26 mouse cellular contexts compared by ENCODE assay signal in genomic region chr16:38395060-38395730, GRCm38 (mm10). TPM values are rescaled to one million over a fixed set of nuclear protein-coding genes. Genes with fewer than 3 reads are reported as not detected.
DNase-seq lines count a peak whose midpoint lies in the region; ATAC-seq and TF ChIP-seq lines count a peak whose summit lies in the region.
"Had no signal": no experiment of that assay in that cellular context is flagged by ENCODE, and none has a peak within 500 bp of the region (broad histone marks: within the 10 kb centered on the region; RNA-seq: fewer than 3 reads in every experiment).

No protein-coding gene starts in this region.

- no peaks in the 10 kb centered on the region for H3K36me3 ChIP-seq in kidney, adult 2 months (ENCODE audit: control insufficient read depth, insufficient read depth, low read length)
- H3K36me3 ChIP-seq: forebrain, embryonic 12.5 days; hindbrain, embryonic 10.5 days; limb, embryonic 13.5 days; neural tube, embryonic 12.5 days had no signal

- ATAC-seq in granulocyte monocyte progenitor cell, adult 5-6 weeks (replicated peaks; ENCODE audit: poor library complexity, severe bottlenecking) = peak; percentile 39
- ATAC-seq in neutrophil, adult 5-6 weeks (ENCODE audit: extremely low read depth, insufficient number of reproducible peaks, low FRiP score, poor library complexity, severe bottlenecking) = peak; percentile 20; the same call in 1 of the 2 replicates
- ATAC-seq: hindbrain, postnatal 0 days had no signal

- no peak overlapping the region for H3K4me3 ChIP-seq in kidney, adult 2 months (ENCODE audit: insufficient read depth, low read depth, low read length)
- H3K4me3 ChIP-seq: forebrain, embryonic 12.5 days; hindbrain, embryonic 10.5 days; limb, embryonic 13.5 days; neural tube, embryonic 12.5 days had no signal

- peaks cover 11% of the 10 kb centered on the region; the same call in 1 of the 2 replicates for H3K4me1 ChIP-seq in kidney, adult 2 months (ENCODE audit: control insufficient read depth, insufficient read depth, low read length)

- H3K27ac ChIP-seq in kidney, adult 2 months (ENCODE audit: insufficient read depth, low read depth, low read length) = no peak overlapping the region
- H3K27ac ChIP-seq: forebrain, embryonic 12.5 days; hindbrain, embryonic 10.5 days; hindbrain, postnatal 0 days; kidney, postnatal 0 days; limb, embryonic 13.5 days; liver, embryonic 14.5 days; neural tube, embryonic 12.5 days had no signal

- no peaks in the 10 kb centered on the region for H3K27me3 ChIP-seq in kidney, adult 2 months (replicated peaks; ENCODE audit: control insufficient read depth, insufficient read depth, low read length)
- H3K27me3 ChIP-seq: forebrain, embryonic 12.5 days; limb, embryonic 13.5 days; neural tube, embryonic 12.5 days had no signal

- 57% methylated on average over 6 of the region's 6 CpGs for WGBS in kidney, adult 2 months

- peak; percentile 14 for DNase-seq in adrenal gland, adult 2 months
- no peak for DNase-seq in adrenal gland, postnatal 14 days
- DNase-seq in kidney, adult 2 months = peak; percentile 24
- no peak for DNase-seq in kidney, postnatal 14 days
- no peak for DNase-seq in urinary bladder, postnatal 14 days (ENCODE audit: low spot score)
- DNase-seq in urinary bladder, postnatal 10 days (ENCODE audit: low spot score) = no peak
- DNase-seq: cerebellum, postnatal 25 days; gastrocnemius, postnatal 25 days; kidney, adult 11 months; lung, postnatal 10 days; spleen, adult 18-20 months had no signal

- TF ChIP-seq CTCF in kidney, adult 2 months (conservative IDR thresholded peaks at IDR 0.05; ENCODE audit: insufficient read depth, insufficient read length, low read depth, low read length) = no peak

- TF ChIP-seq POLR2A in kidney, adult 2 months (IDR thresholded peaks at IDR 0.05; ENCODE audit: low read depth, low read length) = no peak

RNA-seq across cellular contexts. Expression of gene Popdc2, which starts 33.2 kb away (rescaled TPM):
- total RNA-seq in adrenal gland, adult 2 months (2021) = 1 to 10 TPM; 1.4 to 3.6 TPM
- 2.3 and 2.9 TPM in 2 replicates for polyA plus RNA-seq in adrenal gland, adult 2 months (2012; rRNA removed)
- total RNA-seq in adrenal gland, postnatal 14 days (2021) = 4.7 and 4.9 TPM in 2 replicates
- polyA plus RNA-seq in kidney, adult 2 months (2012; rRNA removed) = 1.5 TPM in 2 replicates
- not detected in 2 replicates for total RNA-seq in granulocyte monocyte progenitor cell, adult 5-6 weeks (2014; fragmentation: Nextera tagmentation)
- total RNA-seq in granulocyte monocyte progenitor cell, adult 5-6 weeks (2017) = not detected in 2 replicates
- total RNA-seq in neutrophil, adult 5-6 weeks (2017) = 0.35 and 1.4 TPM in 2 replicates

RNA-seq across cellular contexts. Expression of gene Pla1a, which starts 37.8 kb away (rescaled TPM):
- total RNA-seq in adrenal gland, adult 2 months (2021) = 10 to 100 TPM; 17.0 to 36.7 TPM
- polyA plus RNA-seq in adrenal gland, adult 2 months (2012; rRNA removed) = 12.3 and 21.0 TPM in 2 replicates
- 21.4 and 27.2 TPM in 2 replicates for total RNA-seq in adrenal gland, postnatal 14 days (2021)
- 26.8 and 27.4 TPM in 2 replicates for polyA plus RNA-seq in kidney, adult 2 months (2012; rRNA removed)
- not detected in 2 replicates for total RNA-seq in granulocyte monocyte progenitor cell, adult 5-6 weeks (2014; fragmentation: Nextera tagmentation)
- total RNA-seq in granulocyte monocyte progenitor cell, adult 5-6 weeks (2017) = not detected in 2 replicates
- 0.47 TPM in 1 of 2 replicates, not detected in the other for total RNA-seq in neutrophil, adult 5-6 weeks (2017)
- polyA plus RNA-seq: stomach, embryonic 14.5 days had no signal

RNA-seq across cellular contexts. Expression of gene Gm21987, which starts 48.4 kb away (rescaled TPM):
- under 1 TPM in 1 of 2 experiments, not detected in 1; 0.93 TPM for total RNA-seq in adrenal gland, adult 2 months (2021)
- polyA plus RNA-seq in adrenal gland, adult 2 months (2012; rRNA removed) = 4.4 TPM in 1 of 2 replicates, not detected in the other
- not detected in 2 replicates for total RNA-seq in adrenal gland, postnatal 14 days (2021)
- not detected in 2 replicates for polyA plus RNA-seq in kidney, adult 2 months (2012; rRNA removed)
- total RNA-seq in granulocyte monocyte progenitor cell, adult 5-6 weeks (2014; fragmentation: Nextera tagmentation) = not detected in 2 replicates
- not detected in 2 replicates for total RNA-seq in granulocyte monocyte progenitor cell, adult 5-6 weeks (2017)
- total RNA-seq in neutrophil, adult 5-6 weeks (2017) = not detected in 2 replicates
- total RNA-seq: adrenal gland, adult 18-20 months; gastrocnemius, postnatal 25 days; hindbrain, postnatal 0 days; layer of hippocampus, adult 18-20 months; left cerebral cortex, postnatal 14 days had no signal
- polyA plus RNA-seq: forebrain, embryonic 12.5 days; frontal cortex, adult 2 months; hindbrain, embryonic 10.5 days; hindbrain, postnatal 0 days; kidney, postnatal 0 days; limb, embryonic 13.5 days; liver, embryonic 14.5 days; neural tube, embryonic 12.5 days; stomach, embryonic 14.5 days had no signal

RNA-seq across cellular contexts. Expression of gene Cox17, which starts 48.4 kb away (rescaled TPM):
- total RNA-seq in adrenal gland, adult 2 months (2021) = 100 to 1,000 TPM; 223 to 312 TPM
- polyA plus RNA-seq in adrenal gland, adult 2 months (2012; rRNA removed) = 34.7 and 43.0 TPM in 2 replicates
- 474 and 521 TPM in 2 replicates for total RNA-seq in adrenal gland, postnatal 14 days (2021)
- polyA plus RNA-seq in kidney, adult 2 months (2012; rRNA removed) = 126 and 170 TPM in 2 replicates
- 124 and 168 TPM in 2 replicates for total RNA-seq in granulocyte monocyte progenitor cell, adult 5-6 weeks (2014; fragmentation: Nextera tagmentation)
- 185 and 260 TPM in 2 replicates for total RNA-seq in granulocyte monocyte progenitor cell, adult 5-6 weeks (2017)
- 317 and 339 TPM in 2 replicates for total RNA-seq in neutrophil, adult 5-6 weeks (2017)

RNA-seq across cellular contexts. Expression of gene Maats1, which starts 53.3 kb away (rescaled TPM):
- under 1 TPM; 0.37 to 0.97 TPM for total RNA-seq in adrenal gland, adult 2 months (2021)
- polyA plus RNA-seq in adrenal gland, adult 2 months (2012; rRNA removed) = 0.04 TPM in 1 of 2 replicates, not detected in the other
- 0.48 and 0.53 TPM in 2 replicates for total RNA-seq in adrenal gland, postnatal 14 days (2021)
- 0.39 and 0.50 TPM in 2 replicates for polyA plus RNA-seq in kidney, adult 2 months (2012; rRNA removed)
- total RNA-seq in granulocyte monocyte progenitor cell, adult 5-6 weeks (2014; fragmentation: Nextera tagmentation) = not detected in 2 replicates
- total RNA-seq in granulocyte monocyte progenitor cell, adult 5-6 weeks (2017) = not detected in 2 replicates
- 0.25 TPM in 1 of 2 replicates, not detected in the other for total RNA-seq in neutrophil, adult 5-6 weeks (2017)
- total RNA-seq: gastrocnemius, postnatal 25 days had no signal
- polyA plus RNA-seq: heart, embryonic 14.5 days; stomach, embryonic 14.5 days had no signal

Comparison
In these comparisons a context has a peak if more than half of its experiments do, and no peak if none do; other contexts are left out.
1. DNase-seq: peak in adrenal gland, adult 2 months (single experiment) and kidney, adult 2 months (single experiment); none in adrenal gland, postnatal 14 days (single experiment), kidney, postnatal 14 days (single experiment), urinary bladder, postnatal 14 days (single experiment) and urinary bladder, postnatal 10 days (single experiment).
2. RNA of gene Pla1a, which starts 37.8 kb away (total RNA-seq): 17.0 to 36.7 TPM in adrenal gland, adult 2 months and 21.4 to 27.2 TPM in adrenal gland, postnatal 14 days; 0.47 TPM in neutrophil, adult 5-6 weeks and not detected in granulocyte monocyte progenitor cell, adult 5-6 weeks; every median in the first group is over 10 times any median in the second.